Mouse (Mus musculus) stomach, embryonic 14.5 days (tissue): Measurements from ENCODE around the gene Fbxo5. TPM values are rescaled to one million over a fixed set of nuclear protein-coding genes. Genes with fewer than 3 reads are reported as not detected.

ENCODE experiments used
- ATAC-seq: fragments of 200-750 bp; cut with Nextera tagmentation; 2 replicates; pipeline ENCODE4 v1.8.0; 2017; ENCODE audit warnings: low read depth, moderate TSS enrichment; ENCODE audit not compliant: insufficient number of reproducible peaks, insufficient read depth, low FRiP score
- H3K27ac ChIP-seq: fragments of 300-500 bp; sonication (generic); 2 replicates; pipeline ENCODE4 v1.5.1; 2014; ENCODE audit warnings: mild to moderate bottlenecking, low read length, moderate library complexity, mixed read lengths
- H3K27me3 ChIP-seq: fragments of 300-500 bp; sonication (generic); 2 replicates; pipeline ENCODE4 v1.6.1; 2014; ENCODE audit warnings: low read length, control low read depth, mixed read lengths; ENCODE audit not compliant: control insufficient read depth, insufficient read depth
- H3K36me3 ChIP-seq: fragments of 300-500 bp; sonication (generic); 2 replicates; pipeline ENCODE4 v1.6.1; 2014; ENCODE audit warnings: mild to moderate bottlenecking, control low read depth, low read length, moderate library complexity, mixed read lengths; ENCODE audit not compliant: control insufficient read depth, insufficient read depth
- H3K4me1 ChIP-seq: fragments of 300-500 bp; sonication (generic); 2 replicates; pipeline ENCODE4 v1.6.1; 2014; ENCODE audit warnings: low read length, control low read depth, mixed read lengths; ENCODE audit not compliant: control insufficient read depth, insufficient read depth
- H3K4me2 ChIP-seq: fragments of 300-500 bp; sonication (generic); replicated peaks from 2 replicates; pipeline ENCODE4 v1.6.1; 2014; ENCODE audit warnings: low read depth, low read length, control low read depth
- H3K4me3 ChIP-seq: fragments of 300-500 bp; sonication (generic); 2 replicates; pipeline ENCODE4 v1.5.1; 2014; ENCODE audit warnings: low read depth, low read length, control low read depth
- H3K9ac ChIP-seq: fragments of 300-500 bp; sonication (generic); replicated peaks from 2 replicates; pipeline ENCODE4 v1.6.1; 2014; ENCODE audit warnings: low read depth, mild to moderate bottlenecking, control low read depth, low read length, moderate library complexity, mixed read lengths
- H3K9me3 ChIP-seq: fragments of 300-500 bp; sonication (generic); 2 replicates; pipeline ENCODE4 v1.6.1; 2016; ENCODE audit warnings: low read depth, low read length, control low read depth; ENCODE audit not compliant: control insufficient read depth
- WGBS: fragments of 180-500 bp; shearing (Covaris S2); extraction: QIAGEN DNeasy Blood & Tissue Kit; methylation state at CpG from one replicate; pipeline ENCODE4 v1.1.7; 2014; 5-methylcytosine and 5-hydroxymethylcytosine counted together
- polyA plus RNA-seq: library from polyadenylated mRNA; unstranded; fragments of >200 nt; fragmentation: Nextera tagmentation; extraction: Ambion mirVana; gene quantifications from 2 replicates; pipeline ENCODE4 v1.2.1, GENCODE M21; 2014

Fbxo5 gene
- polyA plus RNA-seq, 1 experiment from 2014 or later: 74.8 TPM

GRCm38 (mm10) chr10:5802866-5803265 lies 2.5 kb downstream of the Fbxo5 start:
- Histone ChIP-seq H3K9me3 (no peaks in the 10 kb centered on the region), H3K4me2 (peak overlapping the region; percentile 83), H3K4me3 (peak overlapping the region; percentile 66), H3K9ac (no peak overlapping the region; the same call in 1 of the 2 replicates), H3K36me3 (peaks cover 35% of the 10 kb centered on the region), H3K27me3 (no peaks in the 10 kb centered on the region), H3K27ac (no peak overlapping the region), H3K4me1 (peaks cover 5% of the 10 kb centered on the region)
- 14% methylated on average over 6 of the region's 6 CpGs for WGBS
- no peak for ATAC-seq

GRCm38 (mm10) chr10:5800490-5800889 lies 4.9 kb downstream of the Fbxo5 start:
- Histone ChIP-seq H3K4me1 (peaks cover 5% of the 10 kb centered on the region), H3K4me2 (no peak overlapping the region), H3K9ac (no peak overlapping the region), H3K36me3 (peaks cover 35% of the 10 kb centered on the region), H3K9me3 (no peaks in the 10 kb centered on the region), H3K27me3 (no peaks in the 10 kb centered on the region), H3K27ac (no peak overlapping the region), H3K4me3 (no peak overlapping the region)
- no peak for ATAC-seq
- WGBS: 95% methylated on average over 1 of the region's 1 CpGs

- Histone ChIP-seq H3K9me3 (no peaks in the 10 kb centered on the region), H3K36me3 (peaks cover 35% of the 10 kb centered on the region), H3K27ac (no peak overlapping the region), H3K27me3 (no peaks in the 10 kb centered on the region), H3K4me1 (peaks cover 5% of the 10 kb centered on the region), H3K9ac (no peak overlapping the region), H3K4me2 (no peak overlapping the region), H3K4me3 (no peak overlapping the region)
- 0 out of 2 replicates have a peak, but pooled peaks have one; percentile 48 for ATAC-seq
- 81% methylated on average over 4 of the region's 4 CpGs for WGBS
Measured at GRCm38 (mm10) chr10:5798069-5798468, 7.3 kb downstream of the Fbxo5 start.

DNA sequence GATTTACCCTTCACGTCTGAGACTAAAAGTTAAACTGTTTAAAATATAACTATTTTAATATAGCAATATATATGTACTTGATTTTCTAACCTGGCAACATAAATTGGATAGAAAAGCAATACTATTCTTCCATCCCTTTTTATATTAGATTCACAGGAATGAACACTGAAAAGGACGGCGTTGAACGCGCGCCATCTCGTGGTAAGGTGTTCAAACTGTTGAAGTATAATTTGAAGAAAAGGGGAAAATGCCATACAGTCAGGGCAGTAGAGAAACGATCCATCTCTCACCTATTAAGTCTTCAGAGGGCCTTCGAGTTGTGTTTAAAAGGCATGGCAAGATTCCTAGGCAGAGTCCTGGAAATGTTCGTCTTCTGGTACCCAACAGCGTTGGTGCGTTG lies 14.7 kb downstream of the Fbxo5 start:
- no peak for ATAC-seq
- no peak overlapping the region for H3K4me2 ChIP-seq
- no peaks in the 10 kb centered on the region for H3K27me3 ChIP-seq
- no peaks in the 10 kb centered on the region for H3K36me3 ChIP-seq
- no peaks in the 10 kb centered on the region for H3K9me3 ChIP-seq
- no peak overlapping the region for H3K4me3 ChIP-seq
- no peak overlapping the region for H3K27ac ChIP-seq
- H3K9ac ChIP-seq: no peak overlapping the region
- H3K4me1 ChIP-seq: no peaks in the 10 kb centered on the region
- WGBS: 19% methylated on average over 12 of the region's 12 CpGs

- no peak for ATAC-seq
- H3K4me3 ChIP-seq: no peak overlapping the region
- no peaks in the 10 kb centered on the region for H3K36me3 ChIP-seq
- 17% methylated on average over 4 of the region's 4 CpGs for WGBS
- H3K9me3 ChIP-seq: no peaks in the 10 kb centered on the region
- H3K27ac ChIP-seq: no peak overlapping the region
- H3K4me1 ChIP-seq: no peaks in the 10 kb centered on the region
- H3K9ac ChIP-seq: no peak overlapping the region
- no peaks in the 10 kb centered on the region for H3K27me3 ChIP-seq
- no peak overlapping the region for H3K4me2 ChIP-seq
Measured at GRCm38 (mm10) chr10:5786923-5787322, 18.5 kb downstream of the Fbxo5 start.

Other genes with a start within 250 kb of the Fbxo5 start
- gene Myct1, start 211.8 kb downstream of the Fbxo5 start, polyA plus RNA-seq: 4.9 and 6.7 TPM in 2 replicates
- gene Vip, start 166.4 kb downstream of the Fbxo5 start, polyA plus RNA-seq: 19.8 and 24.4 TPM in 2 replicates
- gene Mtrf1l, start 18.3 kb upstream of the Fbxo5 start, polyA plus RNA-seq: 22.1 and 23.3 TPM in 2 replicates
- gene Rgs17, start 116.8 kb upstream of the Fbxo5 start, polyA plus RNA-seq: 4.9 and 7.1 TPM in 2 replicates